Mouse (Mus musculus) myocyte (in vitro differentiated cells): ENCODE data around the gene Rgs19. TPM values are rescaled to one million over a fixed set of nuclear protein-coding genes. Genes with fewer than 3 reads are reported as not detected.

Experiments
- H3K27me3 ChIP-seq: one replicate; pipeline ENCODE4 v1.6.1; 2011; ENCODE audit not compliant: control insufficient read depth, insufficient read depth, insufficient read length
- H3K36me3 ChIP-seq: one replicate; pipeline ENCODE4 v1.6.1; 2011; ENCODE audit not compliant: control insufficient read depth, insufficient read depth
- H3K4me2 ChIP-seq: one replicate; pipeline ENCODE4 v1.6.1; 2011; ENCODE audit warnings: low read depth, control low read depth
- H3K4me3 ChIP-seq: one replicate; pipeline ENCODE4 v1.5.1; 2011; ENCODE audit warnings: mild to moderate bottlenecking, control low read depth, moderate library complexity
- H3K79me2 ChIP-seq: one replicate; pipeline ENCODE4 v1.6.1; 2011; ENCODE audit not compliant: control insufficient read depth, insufficient read depth
- H3ac ChIP-seq: one replicate; pipeline ENCODE4 v1.6.1; 2011; ENCODE audit not compliant: control insufficient read depth, insufficient read length
- CEBPB ChIP-seq: IDR thresholded peaks from 2 replicates; pipeline ENCODE4 v1.6.1; 2011; ENCODE audit warnings: mild to moderate bottlenecking, moderate library complexity; ENCODE audit not compliant: poor library complexity, insufficient read depth, severe bottlenecking
- E2F4 ChIP-seq: IDR thresholded peaks from one replicate; pipeline ENCODE4 v1.6.1; 2011; ENCODE audit warnings: mild to moderate bottlenecking, control low read depth, moderate library complexity; ENCODE audit not compliant: insufficient read depth
- MAX ChIP-seq: IDR thresholded peaks from one replicate; pipeline ENCODE4 v1.6.1; 2011; ENCODE audit warnings: low read depth, mild to moderate bottlenecking, control low read depth
- MYOD1 ChIP-seq, 3 experiments: IDR thresholded peaks; one replicate each; pipeline ENCODE4 v1.6.1; 2011; ENCODE audit warnings: control low read depth in 2 of 3, low read depth in 2 of 3, mild to moderate bottlenecking in 2 of 3, moderate library complexity in 1 of 3; ENCODE audit not compliant: insufficient read length in 2 of 3, control insufficient read depth in 1 of 3
- MYOG ChIP-seq, 3 experiments: IDR thresholded peaks; one replicate each; pipeline ENCODE4 v1.6.1; 2011; ENCODE audit warnings: control low read depth in 2 of 3, low read depth in 2 of 3, mild to moderate bottlenecking in 2 of 3; ENCODE audit not compliant: insufficient read length in 2 of 3, control insufficient read depth in 1 of 3, insufficient read depth in 1 of 3
- POLR2A ChIP-seq: IDR thresholded peaks from one replicate; pipeline ENCODE4 v1.6.1; 2011; ENCODE audit warnings: low read depth, mild to moderate bottlenecking, control low read depth, moderate library complexity; ENCODE audit not compliant: insufficient read length
- POLR2AphosphoS2 ChIP-seq: IDR thresholded peaks from one replicate; pipeline ENCODE4 v1.6.1; 2011; ENCODE audit warnings: low read depth, control low read depth; ENCODE audit not compliant: insufficient read length
- REST ChIP-seq: IDR thresholded peaks from one replicate; pipeline ENCODE4 v1.6.1; 2011; ENCODE audit warnings: mild to moderate bottlenecking, control low read depth, moderate library complexity; ENCODE audit not compliant: insufficient read depth, insufficient read length
- SRF ChIP-seq: IDR thresholded peaks from one replicate; pipeline ENCODE4 v1.6.1; 2011; ENCODE audit warnings: low read depth; ENCODE audit not compliant: control insufficient read depth, insufficient read length
- TCF12 ChIP-seq: IDR thresholded peaks from one replicate; pipeline ENCODE4 v1.6.1; 2011; ENCODE audit warnings: mild to moderate bottlenecking, control low read depth; ENCODE audit not compliant: poor library complexity, insufficient read depth, severe bottlenecking
- TCF3 ChIP-seq: IDR thresholded peaks from one replicate; pipeline ENCODE4 v1.6.1; 2011; ENCODE audit warnings: low read depth, control low read depth; ENCODE audit not compliant: insufficient read length
- USF1 ChIP-seq: IDR thresholded peaks from one replicate; pipeline ENCODE4 v1.6.1; 2011; ENCODE audit warnings: low read depth, mild to moderate bottlenecking, control low read depth, moderate library complexity
- polyA plus RNA-seq: library from polyadenylated mRNA; unstranded; fragments of >200 nt; fragmentation: generic; extraction: Trizol; gene quantifications from one replicate; pipeline ENCODE4 v1.2.1, GENCODE M21; 2012; ENCODE audit warnings: missing spikeins

Gene Rgs19
- polyA plus RNA-seq, 1 experiment, result 39.5 TPM

DNA sequence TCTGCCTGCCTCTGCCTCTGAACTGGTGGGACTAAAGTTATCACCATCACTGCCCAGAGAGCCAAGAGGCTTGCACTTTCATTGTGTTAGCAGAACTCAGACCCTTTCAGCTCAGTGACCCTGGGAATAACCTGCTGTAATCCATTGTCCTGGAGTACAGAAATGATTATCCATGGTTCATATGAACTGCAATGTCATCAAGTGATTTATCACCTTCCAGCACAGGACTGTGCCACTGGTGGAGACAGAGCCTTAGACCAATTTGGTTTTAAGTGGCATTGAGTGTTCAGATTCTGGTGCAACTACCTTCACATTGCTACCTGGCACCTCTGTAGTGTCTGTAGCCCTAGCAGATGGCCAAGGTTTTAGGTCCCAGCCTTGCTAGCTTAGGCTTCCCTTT, 40.7 kb downstream of the Rgs19 start:
- Histone ChIP-seq H3ac (no peak overlapping the region), H3K4me2 (no peak overlapping the region), H3K79me2 (no peaks in the 10 kb centered on the region), H3K4me3 (no peak overlapping the region), H3K27me3 (no peaks in the 10 kb centered on the region), H3K36me3 (peaks cover 53% of the 10 kb centered on the region)
- no peak for TF ChIP-seq POLR2AphosphoS2
- no peak for TF ChIP-seq POLR2A
- no peak for TF ChIP-seq MYOD1 (IDR thresholded peaks at IDR 0.05; ENCODE audit: control insufficient read depth in 1 of 3, insufficient read length in 2 of 3, low read depth in 2 of 3)
- no peak for TF ChIP-seq CEBPB
- TF ChIP-seq MYOG (IDR thresholded peaks at IDR 0.05; ENCODE audit: control insufficient read depth in 1 of 3, insufficient read depth in 1 of 3, insufficient read length in 2 of 3, low read depth in 2 of 3), result no peak
- no peak for TF ChIP-seq SRF
- TF ChIP-seq USF1, result no peak
- TF ChIP-seq TCF3, result no peak

DNA sequence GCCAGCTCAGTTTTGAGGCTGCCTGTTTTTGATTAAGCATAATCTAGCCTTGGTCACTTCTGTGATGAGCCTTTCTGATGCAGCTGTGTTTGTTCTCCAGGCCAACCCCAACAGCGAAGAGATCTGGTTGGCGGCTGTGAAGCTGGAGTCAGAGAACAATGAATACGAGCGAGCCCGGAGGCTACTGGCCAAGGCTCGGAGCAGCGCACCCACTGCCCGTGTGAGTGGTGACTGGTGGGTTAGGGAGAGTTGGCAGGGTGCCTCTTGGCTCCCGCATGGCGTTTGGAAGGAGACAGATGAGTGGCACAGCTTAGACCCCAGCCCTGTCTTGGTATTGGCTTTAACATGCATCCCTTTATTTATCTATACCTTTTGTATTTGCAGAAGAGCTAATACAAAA, 44.9 kb downstream of the Rgs19 start:
- no peak overlapping the region for H3K4me2 ChIP-seq
- TF ChIP-seq TCF3 (no peak), POLR2A (no peak), MYOD1 (IDR thresholded peaks at IDR 0.05; ENCODE audit: control insufficient read depth in 1 of 3, insufficient read length in 2 of 3, low read depth in 2 of 3) (no peak), E2F4 (no peak), USF1 (no peak), POLR2AphosphoS2 (no peak), MYOG (IDR thresholded peaks at IDR 0.05; ENCODE audit: control insufficient read depth in 1 of 3, insufficient read depth in 1 of 3, insufficient read length in 2 of 3, low read depth in 2 of 3) (no peak), CEBPB (no peak), MAX (no peak), TCF12 (no peak), REST (no peak), SRF (no peak)
- H3ac ChIP-seq, result no peak overlapping the region
- H3K27me3 ChIP-seq, result no peaks in the 10 kb centered on the region
- H3K79me2 ChIP-seq, result no peaks in the 10 kb centered on the region
- H3K36me3 ChIP-seq, result peaks cover 56% of the 10 kb centered on the region
- H3K4me3 ChIP-seq, result no peak overlapping the region

- Histone ChIP-seq H3K27me3 (no peaks in the 10 kb centered on the region), H3K36me3 (peaks cover 51% of the 10 kb centered on the region), H3ac (no peak overlapping the region), H3K4me3 (no peak overlapping the region), H3K4me2 (no peak overlapping the region), H3K79me2 (no peaks in the 10 kb centered on the region)
- TF ChIP-seq POLR2A (no peak), USF1 (no peak), E2F4 (no peak), MYOG (IDR thresholded peaks at IDR 0.05; ENCODE audit: control insufficient read depth in 1 of 3, insufficient read depth in 1 of 3, insufficient read length in 2 of 3, low read depth in 2 of 3) (no peak), POLR2AphosphoS2 (no peak), SRF (no peak), CEBPB (no peak), TCF3 (no peak), MYOD1 (IDR thresholded peaks at IDR 0.05; ENCODE audit: control insufficient read depth in 1 of 3, insufficient read length in 2 of 3, low read depth in 2 of 3) (no peak), MAX (no peak), REST (no peak), TCF12 (no peak)
These were observed 46.9 kb downstream of the Rgs19 start for GRCm38 (mm10) chr2:181646626-181647472.

DNA sequence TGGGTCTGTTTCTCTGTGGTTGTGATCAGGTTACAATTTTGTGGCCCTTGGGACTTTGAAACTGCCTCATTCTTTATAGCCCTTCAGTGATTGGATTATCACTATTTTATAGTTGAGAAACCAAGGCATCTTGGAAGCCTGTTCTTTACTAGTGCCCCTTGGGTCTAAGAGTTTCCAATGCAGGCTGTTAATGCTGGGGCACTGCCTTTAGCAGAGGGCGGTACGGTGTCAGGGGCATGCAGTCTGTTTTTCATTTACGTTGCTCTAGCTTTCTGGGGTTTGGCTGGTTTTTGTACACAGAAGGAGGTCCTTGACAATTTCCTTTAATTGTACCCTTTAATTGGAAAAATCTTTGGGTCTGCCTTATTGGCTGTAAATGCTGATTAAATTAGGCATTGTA, 48.1 kb downstream of the Rgs19 start:
- no peak overlapping the region for H3K4me3 ChIP-seq
- TF ChIP-seq MYOD1 (IDR thresholded peaks at IDR 0.05; ENCODE audit: control insufficient read depth in 1 of 3, insufficient read length in 2 of 3, low read depth in 2 of 3), result no peak
- H3K79me2 ChIP-seq, result no peaks in the 10 kb centered on the region
- no peaks in the 10 kb centered on the region for H3K27me3 ChIP-seq
- no peak overlapping the region for H3ac ChIP-seq
- peaks cover 57% of the 10 kb centered on the region for H3K36me3 ChIP-seq
- no peak overlapping the region for H3K4me2 ChIP-seq

- Histone ChIP-seq H3K4me3 (no peak overlapping the region), H3K79me2 (no peaks in the 10 kb centered on the region), H3ac (no peak overlapping the region), H3K36me3 (peaks cover 52% of the 10 kb centered on the region), H3K27me3 (no peaks in the 10 kb centered on the region), H3K4me2 (no peak overlapping the region)
- TF ChIP-seq TCF12 (no peak), E2F4 (no peak), REST (no peak)
These were observed 49.4 kb downstream of the Rgs19 start for GRCm38 (mm10) chr2:181644361-181644760.

Other genes starting within 250 kb of the Rgs19 start
- 1.3 TPM for gene Zbtb46, start 234.6 kb downstream of the Rgs19 start, polyA plus RNA-seq
- gene Abhd16b, start 200.8 kb downstream of the Rgs19 start, polyA plus RNA-seq, result 0.06 TPM
- 108 TPM for gene Tpd52l2, start 196.8 kb downstream of the Rgs19 start, polyA plus RNA-seq
- gene Dnajc5, start 173.5 kb downstream of the Rgs19 start, polyA plus RNA-seq, result 67.7 TPM
- 53.4 TPM for gene Uckl1, start 109.1 kb downstream of the Rgs19 start, polyA plus RNA-seq
- 46.0 TPM for gene Prpf6, start 102.1 kb downstream of the Rgs19 start, polyA plus RNA-seq
- 7.0 TPM for gene Zfp512b, start 101.2 kb downstream of the Rgs19 start, polyA plus RNA-seq
- 0.67 TPM for gene Samd10, start 94.8 kb downstream of the Rgs19 start, polyA plus RNA-seq
- not detected for gene Gm29797, start 36.9 kb downstream of the Rgs19 start, polyA plus RNA-seq
- gene Sox18, start 22.3 kb downstream of the Rgs19 start, polyA plus RNA-seq, result 0.04 TPM
- 3.0 TPM for gene Tcea2, start 13.7 kb downstream of the Rgs19 start, polyA plus RNA-seq
- gene Lkaaear1, start 4.5 kb upstream of the Rgs19 start, polyA plus RNA-seq, result not detected
- gene Oprl1, start 21.0 kb upstream of the Rgs19 start, polyA plus RNA-seq, result not detected
- gene Myt1, start 69.4 kb upstream of the Rgs19 start, polyA plus RNA-seq, result 0.28 TPM
- 8.5 TPM for gene Pcmtd2, start 143.9 kb upstream of the Rgs19 start, polyA plus RNA-seq
- 12.3 TPM for gene Polr3k, start 170.4 kb upstream of the Rgs19 start, polyA plus RNA-seq